Mouse (Mus musculus): Measurements from ENCODE around the gene Endod1. TPM values are rescaled to one million over a fixed set of nuclear protein-coding genes. Genes with fewer than 3 reads are reported as not detected.
"Not testable (repeated sequence)": the region's sequence is repeated elsewhere in the genome, so short reads cannot be mapped to it uniquely, and the experiment has no call there.

The Endod1 gene
- total and polyA plus RNA-seq, 2 experiments from 2014 or later: 23.6 to 38.6 TPM

- Histone ChIP-seq H3K4me2 (ENCODE audit: low read depth) (no peak overlapping the region), H3K36me3 (ENCODE audit: insufficient read depth) (no peaks in the 10 kb centered on the region), H3K4me3 (ENCODE audit: low read depth, low read length) (no peak overlapping the region), H3K9ac (no peak overlapping the region), H3K4me1 (ENCODE audit: insufficient read depth) (no peaks in the 10 kb centered on the region), H3K27ac (ENCODE audit: low read depth, low read length) (no peak overlapping the region), H3K27me3 (ENCODE audit: insufficient read depth, low read length) (no peaks in the 10 kb centered on the region), H3K9me3 (ENCODE audit: low read length) (no peaks in the 10 kb centered on the region)
- no peak for ATAC-seq
- DNase-seq: no peak
- TF ChIP-seq CTCF (IDR thresholded peaks at IDR 0.05; ENCODE audit: low read depth): no peak
- 78% methylated on average over 2 of the region's 2 CpGs for WGBS
Measured at GRCm38 (mm10) chr9:14350787-14351186, 30.5 kb downstream of the Endod1 start.

DNA sequence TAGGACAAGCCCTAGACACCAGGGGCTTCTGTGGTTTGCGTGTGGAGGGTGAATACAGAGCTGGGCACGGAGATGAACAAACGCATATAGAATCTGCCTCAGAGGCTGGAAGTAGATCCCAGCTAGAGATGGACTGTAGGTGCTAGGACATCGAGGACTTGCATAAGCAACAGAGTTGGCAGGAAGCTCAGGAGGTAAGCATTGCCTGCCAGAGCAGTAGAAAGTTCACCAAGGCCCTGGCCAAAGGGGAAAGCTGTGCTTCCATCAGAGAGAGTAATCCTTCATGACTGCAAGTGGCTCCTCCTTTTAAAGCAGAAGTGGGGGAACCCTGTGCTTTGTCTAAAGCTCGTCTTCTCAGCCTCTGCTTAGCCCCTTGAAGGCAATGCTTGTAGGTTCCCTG, 31.9 kb downstream of the Endod1 start:
- Histone ChIP-seq H3K27ac (ENCODE audit: low read depth, low read length) (no peak overlapping the region), H3K9me3 (ENCODE audit: low read length) (no peaks in the 10 kb centered on the region), H3K9ac (no peak overlapping the region), H3K4me1 (ENCODE audit: insufficient read depth) (no peaks in the 10 kb centered on the region), H3K27me3 (ENCODE audit: insufficient read depth, low read length) (no peaks in the 10 kb centered on the region), H3K4me3 (ENCODE audit: low read depth, low read length) (no peak overlapping the region), H3K36me3 (ENCODE audit: insufficient read depth) (no peaks in the 10 kb centered on the region), H3K4me2 (ENCODE audit: low read depth) (no peak overlapping the region)
- no peak for TF ChIP-seq CTCF (IDR thresholded peaks at IDR 0.05; ENCODE audit: low read depth)
- 89% methylated on average over 5 of the region's 5 CpGs for WGBS
- DNase-seq (no peak), ATAC-seq (no peak)

GRCm38 (mm10) chr9:14348416-14348815, 32.9 kb downstream of the Endod1 start:
- Histone ChIP-seq H3K36me3 (ENCODE audit: insufficient read depth) (no peaks in the 10 kb centered on the region), H3K4me2 (ENCODE audit: low read depth) (no peak overlapping the region), H3K27me3 (ENCODE audit: insufficient read depth, low read length) (no peaks in the 10 kb centered on the region), H3K27ac (ENCODE audit: low read depth, low read length) (no peak overlapping the region), H3K9me3 (ENCODE audit: low read length) (no peaks in the 10 kb centered on the region), H3K9ac (no peak overlapping the region), H3K4me1 (ENCODE audit: insufficient read depth) (no peaks in the 10 kb centered on the region), H3K4me3 (ENCODE audit: low read depth, low read length) (no peak overlapping the region)
- DNase-seq: peak; percentile 21
- no peak for ATAC-seq
- WGBS: 57% methylated on average over 4 of the region's 4 CpGs
- TF ChIP-seq CTCF (IDR thresholded peaks at IDR 0.05; ENCODE audit: low read depth): peak; percentile 56

- H3K4me2 ChIP-seq (ENCODE audit: low read depth); H3K9ac ChIP-seq; H3K36me3 ChIP-seq (ENCODE audit: insufficient read depth); H3K27ac ChIP-seq (ENCODE audit: low read depth, low read length); H3K4me3 ChIP-seq (ENCODE audit: low read depth, low read length); H3K4me1 ChIP-seq (ENCODE audit: insufficient read depth); DNase-seq; ATAC-seq; H3K27me3 ChIP-seq (ENCODE audit: insufficient read depth, low read length); H3K9me3 ChIP-seq (ENCODE audit: low read length): not testable (repeated sequence)
- WGBS: 90% methylated on average over 4 of the region's 4 CpGs
Measured at GRCm38 (mm10) chr9:14345866-14346265, 35.4 kb downstream of the Endod1 start.

DNA sequence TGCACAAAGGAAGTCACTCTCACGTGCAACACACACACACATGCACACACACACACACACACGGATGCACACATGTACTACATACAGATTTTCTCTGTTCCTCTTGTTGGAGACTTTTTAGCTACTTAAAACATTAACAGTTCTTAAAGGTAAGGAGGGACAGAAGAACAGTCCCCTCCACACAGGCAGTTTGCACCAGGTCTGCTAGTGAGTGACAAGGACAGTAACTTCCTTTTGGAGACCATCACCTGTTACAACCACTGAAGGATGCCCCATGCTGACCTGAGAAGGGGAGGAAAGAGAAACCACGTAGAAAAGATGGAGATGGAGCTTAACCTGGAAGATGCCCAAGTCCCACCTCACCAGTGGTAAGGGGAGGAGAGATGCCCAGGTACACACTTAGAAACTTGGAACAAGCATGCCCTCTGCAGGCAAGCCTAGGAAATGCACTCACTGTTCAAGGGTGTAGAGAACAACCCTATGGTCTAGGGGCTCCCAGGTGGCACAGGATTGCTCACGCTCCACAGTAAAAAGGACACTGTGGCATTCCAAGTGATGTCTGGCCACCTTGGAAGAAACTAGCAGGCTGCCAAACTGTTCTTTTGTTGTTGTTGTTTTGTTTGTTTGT, 39.2 kb downstream of the Endod1 start:
- DNase-seq: peak; percentile 83
- peak; percentile 86 for ATAC-seq
- Histone ChIP-seq H3K4me2 (ENCODE audit: low read depth) (no peak overlapping the region), H3K4me3 (ENCODE audit: low read depth, low read length) (no peak overlapping the region), H3K9me3 (ENCODE audit: low read length) (no peaks in the 10 kb centered on the region), H3K36me3 (ENCODE audit: insufficient read depth) (no peaks in the 10 kb centered on the region), H3K27me3 (ENCODE audit: insufficient read depth, low read length) (no peaks in the 10 kb centered on the region), H3K27ac (ENCODE audit: low read depth, low read length) (no peak overlapping the region), H3K4me1 (ENCODE audit: insufficient read depth) (no peaks in the 10 kb centered on the region), H3K9ac (no peak overlapping the region)
- WGBS: 61% methylated on average over 4 of the region's 4 CpGs
- TF ChIP-seq CTCF (IDR thresholded peaks at IDR 0.05; ENCODE audit: low read depth): peak; percentile 92

- 77% methylated on average over 3 of the region's 3 CpGs for WGBS
- no peak for TF ChIP-seq CTCF (IDR thresholded peaks at IDR 0.05; ENCODE audit: low read depth)
- no peaks in the 10 kb centered on the region for H3K4me1 ChIP-seq (ENCODE audit: insufficient read depth)
- H3K4me3 ChIP-seq (ENCODE audit: low read depth, low read length): no peak overlapping the region
- no peak overlapping the region for H3K27ac ChIP-seq (ENCODE audit: low read depth, low read length)
- H3K36me3 ChIP-seq (ENCODE audit: insufficient read depth): no peaks in the 10 kb centered on the region
- DNase-seq (no peak), ATAC-seq (no peak)
- no peaks in the 10 kb centered on the region for H3K27me3 ChIP-seq (ENCODE audit: insufficient read depth, low read length)
- no peaks in the 10 kb centered on the region for H3K9me3 ChIP-seq (ENCODE audit: low read length)
- no peak overlapping the region for H3K4me2 ChIP-seq (ENCODE audit: low read depth)
- H3K9ac ChIP-seq: no peak overlapping the region
Measured at GRCm38 (mm10) chr9:14338701-14339100, 42.6 kb downstream of the Endod1 start.

DNA sequence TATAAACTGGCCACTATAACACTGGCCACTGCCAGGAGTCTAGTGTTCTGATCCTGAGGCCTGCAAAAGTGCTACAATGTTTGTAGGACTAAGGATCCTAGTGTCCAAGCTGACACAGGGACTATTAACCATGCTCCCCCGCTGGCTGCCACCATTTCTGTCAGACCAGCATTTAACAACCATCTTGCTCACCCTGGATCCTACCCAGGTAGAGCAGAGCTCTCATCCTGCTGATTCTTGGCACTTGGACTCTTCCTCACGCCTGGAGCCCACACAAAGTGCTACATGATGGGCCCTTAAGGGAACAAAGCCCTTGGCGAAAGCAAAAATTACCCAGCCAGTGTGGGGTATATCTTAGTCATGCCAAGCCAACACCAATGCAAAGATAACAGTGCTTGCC, 44.4 kb downstream of the Endod1 start:
- Histone ChIP-seq H3K27me3 (ENCODE audit: insufficient read depth, low read length) (no peaks in the 10 kb centered on the region), H3K4me1 (ENCODE audit: insufficient read depth) (no peaks in the 10 kb centered on the region), H3K27ac (ENCODE audit: low read depth, low read length) (no peak overlapping the region), H3K9ac (no peak overlapping the region), H3K4me3 (ENCODE audit: low read depth, low read length) (no peak overlapping the region), H3K4me2 (ENCODE audit: low read depth) (no peak overlapping the region), H3K36me3 (ENCODE audit: insufficient read depth) (0 out of 2 replicates have a peak, but pooled peaks cover 6% of the 10 kb centered on the region), H3K9me3 (ENCODE audit: low read length) (no peaks in the 10 kb centered on the region)
- no peak for TF ChIP-seq CTCF (IDR thresholded peaks at IDR 0.05; ENCODE audit: low read depth)
- 77% methylated on average over 3 of the region's 3 CpGs for WGBS
- DNase-seq (no peak), ATAC-seq (no peak; the same call in 1 of the 2 replicates)

Data from forebrain, postnatal 0 days (tissue).